Mouse (Mus musculus) bone marrow, adult 2 months (tissue): ENCODE results near the gene Fcmr.

ENCODE experiments used
- CTCF ChIP-seq: fragments of 200-500 bp; IDR thresholded peaks from 2 replicates; pipeline ENCODE4 v1.5.1; 2011; ENCODE audit warnings: low read length, control low read depth; ENCODE audit not compliant: control insufficient read depth, insufficient read depth
- POLR2A ChIP-seq: fragments of 200-500 bp; IDR thresholded peaks from 2 replicates; pipeline ENCODE4 v1.6.1; 2011; ENCODE audit warnings: low read depth, mild to moderate bottlenecking, control low read depth, low read length, borderline replicate concordance; ENCODE audit not compliant: control insufficient read depth

- no peak for TF ChIP-seq CTCF
- no peak for TF ChIP-seq POLR2A
Measured at GRCm38 (mm10) chr1:130835161-130835936, 30.1 kb upstream of the Fcmr start.
